Mouse (Mus musculus) central nervous system, embryonic 11.5 days (tissue): Measurements from ENCODE around the gene Dis3. TPM values are rescaled to one million over a fixed set of nuclear protein-coding genes. Genes with fewer than 3 reads are reported as not detected.

Experiments used
- polyA plus RNA-seq: library from polyadenylated mRNA; depleted of rRNA; stranded (reverse); fragments of >200 nt; gene quantifications from 2 replicates; pipeline ENCODE4 v1.2.3, GENCODE M21; 2012; rRNA removed

Dis3 gene
- 33.4 and 34.1 TPM in 2 replicates for polyA plus RNA-seq

GRCm38 (mm10) chr14:99099267-99099966 lies at the start of gene Dis3, which contains the start of gene Pibf1:
Gene Dis3, minus strand, starts transcription at chr14:99099770.
Gene Pibf1, plus strand, starts transcription at chr14:99099424.

GRCm38 (mm10) chr14:99046031-99046781 lies 53.4 kb downstream of the Dis3 start, which contains the start of the genes Mzt1 and Bora:
Gene Mzt1, minus strand, starts transcription at chr14:99046134.
Gene Bora, plus strand, starts transcription at chr14:99046222.

Other genes with a start within 250 kb of the Dis3 start
- gene Rpl36a-ps1, start 105.5 kb downstream of the Dis3 start, polyA plus RNA-seq: 5.7 and 17.2 TPM in 2 replicates
- gene Mzt1, start 53.6 kb downstream of the Dis3 start, polyA plus RNA-seq: 43.8 and 75.2 TPM in 2 replicates
- 38.6 and 42.0 TPM in 2 replicates for gene Bora, start 53.5 kb downstream of the Dis3 start, polyA plus RNA-seq
- 13.7 and 14.4 TPM in 2 replicates for gene Pibf1, start 346 bp downstream of the Dis3 start, polyA plus RNA-seq
- 1.6 and 2.7 TPM in 2 replicates for gene Klf5, start 198.9 kb upstream of the Dis3 start, polyA plus RNA-seq